Mouse (Mus musculus): ENCODE data around the gene Scn4b. TPM values are rescaled to one million over a fixed set of nuclear protein-coding genes. Genes with fewer than 3 reads are reported as not detected.

Scn4b gene
- total RNA-seq, 1 experiment from 2014 or later: not detected

DNA sequence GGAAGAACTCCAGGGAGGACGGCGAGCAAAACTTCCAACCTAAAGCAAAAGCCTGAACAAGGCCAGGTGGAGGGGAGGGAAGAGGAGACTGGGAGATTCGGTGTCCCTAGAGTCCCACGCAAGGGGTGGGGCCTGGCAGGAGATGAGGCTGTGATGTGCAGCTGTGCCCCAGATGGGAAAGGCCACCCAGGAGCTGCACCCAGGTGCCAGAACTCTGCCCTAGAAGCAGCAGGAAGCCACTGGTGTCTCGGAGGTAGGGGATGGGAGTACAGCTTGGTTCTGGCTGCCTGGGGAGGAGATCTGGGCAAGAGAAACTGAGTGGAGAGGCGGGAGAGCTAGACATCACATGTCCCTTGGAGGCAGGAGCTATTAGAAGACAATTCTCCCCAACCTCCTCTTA lies 17.2 kb upstream of the Scn4b start:
- ATAC-seq (replicated peaks in 1 of 2; ENCODE audit: insufficient read depth in 1 of 2, low FRiP score in 2 of 2, low TSS enrichment in 1 of 2, low read depth in 1 of 2, poor library complexity in 2 of 2, severe bottlenecking in 2 of 2): no peak

- peak; percentile 82 to 85 for ATAC-seq (replicated peaks in 1 of 2; ENCODE audit: insufficient read depth in 1 of 2, low FRiP score in 2 of 2, low TSS enrichment in 1 of 2, low read depth in 1 of 2, poor library complexity in 2 of 2, severe bottlenecking in 2 of 2)
Measured at GRCm38 (mm10) chr9:45121769-45122168, 16.4 kb upstream of the Scn4b start.

DNA sequence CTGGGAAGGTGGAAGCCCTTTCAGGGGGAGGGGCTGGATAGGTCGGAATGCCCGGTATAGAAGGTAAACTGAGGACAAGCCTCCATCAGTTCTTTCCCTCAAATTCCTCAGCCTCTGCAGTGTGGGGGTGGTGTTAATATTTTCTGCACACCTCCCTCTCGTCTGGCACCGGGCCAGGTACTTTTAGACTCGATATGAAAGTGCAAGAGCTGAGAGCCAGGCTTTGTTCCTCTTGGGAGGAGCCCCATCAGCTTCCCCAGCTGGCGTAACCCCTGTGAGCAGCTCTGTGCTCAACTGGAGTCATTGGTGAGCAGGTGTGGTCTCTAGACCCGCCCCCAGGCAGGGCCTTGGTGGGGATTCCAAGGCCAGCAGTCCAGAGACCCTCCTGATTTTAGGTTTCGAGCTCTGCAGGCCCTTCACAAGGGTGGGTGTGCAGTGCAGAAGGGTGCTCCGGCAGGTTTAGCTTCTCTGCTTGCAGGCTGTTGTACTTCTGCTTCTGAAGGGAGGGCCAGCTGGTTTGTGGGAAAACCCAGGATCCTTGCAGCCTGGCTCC lies 15.9 kb upstream of the Scn4b start:
- ATAC-seq (replicated peaks in 1 of 2; ENCODE audit: insufficient read depth in 1 of 2, low FRiP score in 2 of 2, low TSS enrichment in 1 of 2, low read depth in 1 of 2, poor library complexity in 2 of 2, severe bottlenecking in 2 of 2): no peak

- no peak for ATAC-seq (replicated peaks in 1 of 2; ENCODE audit: insufficient read depth in 1 of 2, low FRiP score in 2 of 2, low TSS enrichment in 1 of 2, low read depth in 1 of 2, poor library complexity in 2 of 2, severe bottlenecking in 2 of 2)
Measured at GRCm38 (mm10) chr9:45125211-45125610, 13.0 kb upstream of the Scn4b start.

- ATAC-seq (replicated peaks in 1 of 2; ENCODE audit: insufficient read depth in 1 of 2, low FRiP score in 2 of 2, low TSS enrichment in 1 of 2, low read depth in 1 of 2, poor library complexity in 2 of 2, severe bottlenecking in 2 of 2): peak; percentile 17 to 50; a peak in 1 of 4 replicates
Measured at GRCm38 (mm10) chr9:45126941-45127340, 11.3 kb upstream of the Scn4b start.

DNA sequence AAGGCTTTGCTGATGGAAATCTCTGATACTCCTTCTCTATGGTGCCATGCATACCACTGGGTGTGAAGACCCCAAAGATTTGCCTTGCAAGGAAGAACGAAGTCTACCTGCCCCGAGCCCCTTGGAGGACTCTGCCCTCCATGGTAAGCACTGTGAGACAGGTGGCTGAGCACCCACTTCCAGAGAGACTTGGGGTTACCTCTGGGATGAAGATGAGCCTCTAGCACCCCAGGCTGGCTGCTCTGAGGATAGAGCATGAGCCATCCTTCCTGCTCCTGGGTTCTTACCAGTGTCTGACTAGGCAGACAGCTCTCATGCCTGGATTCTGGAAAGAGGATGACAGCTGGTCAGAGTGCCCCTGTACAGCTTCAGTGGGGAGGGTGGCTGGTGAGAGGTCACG lies 8.1 kb upstream of the Scn4b start:
- ATAC-seq (replicated peaks in 1 of 2; ENCODE audit: insufficient read depth in 1 of 2, low FRiP score in 2 of 2, low TSS enrichment in 1 of 2, low read depth in 1 of 2, poor library complexity in 2 of 2, severe bottlenecking in 2 of 2): no peak

- peak; percentile 41 to 68; a peak in 2 of 4 replicates for ATAC-seq (replicated peaks in 1 of 2; ENCODE audit: insufficient read depth in 1 of 2, low FRiP score in 2 of 2, low TSS enrichment in 1 of 2, low read depth in 1 of 2, poor library complexity in 2 of 2, severe bottlenecking in 2 of 2)
Measured at GRCm38 (mm10) chr9:45133484-45134310, 4.5 kb upstream of the Scn4b start.

DNA sequence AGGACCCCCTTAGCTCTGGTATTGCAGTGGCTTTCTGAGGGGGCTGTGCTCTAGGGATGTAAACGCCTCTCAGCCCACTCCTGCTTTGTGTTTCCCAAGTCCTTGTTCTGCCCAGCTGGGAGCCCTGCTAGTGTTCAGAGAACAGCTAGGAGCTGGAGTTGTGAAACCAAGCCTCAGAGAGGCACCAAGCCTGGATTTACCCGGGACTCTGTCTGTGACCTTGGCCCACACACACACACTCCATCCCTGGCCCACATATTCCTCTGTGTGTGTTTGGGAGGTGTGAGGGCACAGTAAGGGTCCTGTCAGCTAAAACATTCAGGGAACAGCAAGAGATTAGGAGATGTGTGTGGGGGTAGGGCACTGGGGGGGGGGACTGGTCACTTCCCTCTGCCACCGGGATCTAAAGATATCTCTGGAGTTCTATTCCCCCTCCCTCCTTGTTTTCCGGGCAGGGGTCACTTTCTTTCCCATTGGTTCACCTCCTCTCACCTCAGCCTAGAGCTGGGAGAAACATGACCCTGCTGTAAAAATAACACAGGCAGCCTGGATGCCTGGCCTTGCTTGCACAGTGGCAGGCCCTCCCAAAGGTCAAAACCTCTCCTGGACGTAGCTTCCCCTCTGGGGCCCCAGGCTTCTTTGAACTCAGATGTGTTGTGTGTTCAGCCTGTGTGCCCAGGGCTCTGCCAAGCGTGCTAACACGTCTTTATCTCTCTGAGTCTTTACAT lies 1.6 kb upstream of the Scn4b start:
- ATAC-seq (replicated peaks in 1 of 2; ENCODE audit: insufficient read depth in 1 of 2, low FRiP score in 2 of 2, low TSS enrichment in 1 of 2, low read depth in 1 of 2, poor library complexity in 2 of 2, severe bottlenecking in 2 of 2): no peak

DNA sequence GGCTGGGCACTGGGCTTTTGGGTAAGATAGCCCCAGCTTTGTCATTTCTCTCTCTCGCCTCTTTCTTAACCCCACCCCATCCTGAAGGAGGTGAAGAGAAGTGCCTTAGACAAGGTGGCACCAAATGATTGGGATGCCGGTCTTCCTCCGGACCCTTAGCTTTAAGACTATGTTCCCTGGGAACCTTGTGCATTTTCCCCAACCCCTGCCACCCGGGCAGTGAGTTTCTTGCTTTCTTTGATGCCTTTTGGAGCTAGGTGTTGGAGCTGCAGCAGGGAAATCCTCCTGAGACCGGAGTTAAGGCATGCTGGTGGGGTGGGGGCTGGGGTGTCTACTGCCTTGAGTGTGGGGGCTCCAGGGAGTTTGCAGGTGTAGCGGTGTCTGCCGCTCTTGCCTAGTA lies 887 bp downstream of the Scn4b start:
- no peak for ATAC-seq (replicated peaks in 1 of 2; ENCODE audit: insufficient read depth in 1 of 2, low FRiP score in 2 of 2, low TSS enrichment in 1 of 2, low read depth in 1 of 2, poor library complexity in 2 of 2, severe bottlenecking in 2 of 2)

DNA sequence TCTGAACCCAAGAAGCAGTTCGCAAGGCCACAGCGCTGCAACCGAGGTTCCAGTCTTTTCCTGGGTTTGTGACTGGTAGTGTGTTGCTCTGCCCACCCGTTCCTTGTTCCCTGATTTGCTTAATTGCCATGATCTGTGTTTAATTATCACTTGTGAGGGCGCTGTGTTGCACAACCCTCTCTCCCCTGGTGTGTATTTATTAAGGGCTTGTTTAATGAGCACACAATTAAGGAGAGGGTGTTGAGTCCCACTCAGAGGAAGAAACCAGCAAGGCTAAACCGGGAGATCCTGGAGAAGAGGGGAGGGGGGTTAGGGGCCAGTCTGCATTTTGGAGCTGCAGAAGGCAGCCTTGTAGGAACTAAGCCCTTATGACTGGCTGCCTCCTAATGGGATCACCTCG lies 2.8 kb downstream of the Scn4b start:
- no peak for ATAC-seq (replicated peaks in 1 of 2; ENCODE audit: insufficient read depth in 1 of 2, low FRiP score in 2 of 2, low TSS enrichment in 1 of 2, low read depth in 1 of 2, poor library complexity in 2 of 2, severe bottlenecking in 2 of 2)

- no peak for ATAC-seq (replicated peaks in 1 of 2; ENCODE audit: insufficient read depth in 1 of 2, low FRiP score in 2 of 2, low TSS enrichment in 1 of 2, low read depth in 1 of 2, poor library complexity in 2 of 2, severe bottlenecking in 2 of 2)
Measured at GRCm38 (mm10) chr9:45142686-45143085, 4.5 kb downstream of the Scn4b start.

DNA sequence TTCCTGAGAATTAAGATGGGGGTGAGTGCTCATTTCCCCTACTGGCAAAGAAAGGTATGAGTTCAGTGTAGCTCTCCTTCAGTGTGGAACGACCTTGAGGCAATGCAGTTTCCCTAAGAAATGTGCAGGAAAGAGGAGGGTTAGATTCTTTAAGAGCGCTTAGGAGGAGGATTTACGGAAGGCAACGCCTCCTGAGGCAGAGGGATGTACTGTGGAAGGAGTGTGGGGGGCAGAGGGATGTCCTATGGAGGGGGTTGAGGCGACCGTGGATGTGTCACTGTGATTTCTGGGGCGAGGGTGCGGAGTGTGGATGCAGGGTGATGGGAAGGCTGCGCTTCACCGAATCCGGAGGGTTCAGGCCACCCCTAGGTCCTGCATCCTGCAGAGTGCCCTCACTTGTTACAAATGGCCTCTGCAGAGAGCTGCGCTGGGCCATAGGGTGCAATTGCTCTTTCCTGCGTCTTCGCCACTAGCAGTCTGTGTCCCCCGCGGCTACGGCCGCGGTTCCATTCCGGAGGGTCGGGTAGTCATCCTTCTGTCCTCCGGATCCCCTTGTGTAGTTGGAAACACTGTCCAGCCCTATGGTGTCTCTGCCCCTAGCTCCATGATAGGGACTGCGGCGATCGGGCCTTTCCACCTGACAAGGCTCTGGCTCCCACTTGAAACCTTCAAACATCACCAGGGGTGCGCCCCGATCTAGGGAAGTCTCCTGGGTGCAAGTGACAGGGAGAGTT lies 7.5 kb downstream of the Scn4b start:
- ATAC-seq (replicated peaks in 1 of 2; ENCODE audit: insufficient read depth in 1 of 2, low FRiP score in 2 of 2, low TSS enrichment in 1 of 2, low read depth in 1 of 2, poor library complexity in 2 of 2, severe bottlenecking in 2 of 2): 0 out of 4 replicates have a peak, but pooled peaks of 1 of the 2 experiments have one; percentile 13

GRCm38 (mm10) chr9:45146267-45146597 lies 8.0 kb downstream of the Scn4b start:
- peak; percentile 44 to 53; a peak in 3 of 4 replicates for ATAC-seq (replicated peaks in 1 of 2; ENCODE audit: insufficient read depth in 1 of 2, low FRiP score in 2 of 2, low TSS enrichment in 1 of 2, low read depth in 1 of 2, poor library complexity in 2 of 2, severe bottlenecking in 2 of 2)

DNA sequence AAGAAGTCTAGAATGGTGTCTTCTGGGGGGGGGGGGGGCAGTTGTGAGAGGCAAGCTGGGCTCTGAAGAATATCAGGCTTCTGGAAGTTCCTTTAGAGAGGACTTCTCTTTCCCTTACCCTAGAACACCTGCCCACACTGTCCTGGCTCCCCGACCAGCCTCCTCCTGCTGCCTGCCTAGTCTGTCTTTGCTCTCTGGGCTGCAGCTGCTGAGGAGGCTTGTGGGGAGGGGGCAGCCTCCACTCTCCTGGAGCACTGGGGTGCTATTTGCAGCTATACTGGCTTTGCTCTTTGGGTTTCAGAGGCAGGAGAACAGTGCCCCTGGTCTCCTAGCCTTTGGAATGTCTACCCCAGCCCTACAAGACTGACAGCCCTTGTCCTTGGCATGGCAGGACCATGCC lies 12.7 kb downstream of the Scn4b start:
- ATAC-seq (replicated peaks in 1 of 2; ENCODE audit: insufficient read depth in 1 of 2, low FRiP score in 2 of 2, low TSS enrichment in 1 of 2, low read depth in 1 of 2, poor library complexity in 2 of 2, severe bottlenecking in 2 of 2): no peak

GRCm38 (mm10) chr9:45153361-45153760 lies 15.2 kb downstream of the Scn4b start:
- ATAC-seq (replicated peaks in 1 of 2; ENCODE audit: insufficient read depth in 1 of 2, low FRiP score in 2 of 2, low TSS enrichment in 1 of 2, low read depth in 1 of 2, poor library complexity in 2 of 2, severe bottlenecking in 2 of 2): no peak

- no peak for ATAC-seq (replicated peaks in 1 of 2; ENCODE audit: insufficient read depth in 1 of 2, low FRiP score in 2 of 2, low TSS enrichment in 1 of 2, low read depth in 1 of 2, poor library complexity in 2 of 2, severe bottlenecking in 2 of 2)
Measured at GRCm38 (mm10) chr9:45167903-45168302, 29.7 kb downstream of the Scn4b start.

GRCm38 (mm10) chr9:45170150-45170549 lies 32.0 kb downstream of the Scn4b start:
- no peak for ATAC-seq (replicated peaks in 1 of 2; ENCODE audit: insufficient read depth in 1 of 2, low FRiP score in 2 of 2, low TSS enrichment in 1 of 2, low read depth in 1 of 2, poor library complexity in 2 of 2, severe bottlenecking in 2 of 2)

All from hematopoietic stem cell, adult 5-6 weeks (primary cell).